Mouse (Mus musculus) spleen, postnatal 14 days (tissue): Measurements from ENCODE around the gene Sec22a.

Experiments used
- DNase-seq, 2 experiments: peaks; one replicate each; pipeline ENCODE4 v3.0.0; 2021 to 2022; ENCODE audit warnings: low spot score in 2 of 2

Gene Sec22a

GRCm38 (mm10) chr16:35363150-35364062 lies at the start of gene Sec22a:
TSS of gene Sec22a (minus strand) at chr16:35363918.
- DNase-seq: peak; percentile 78 to 80

GRCm38 (mm10) chr16:35406706-35407105 lies 43.0 kb upstream of the Sec22a start:
- DNase-seq: no peak

GRCm38 (mm10) chr16:35406166-35406565 lies 42.4 kb upstream of the Sec22a start:
- no peak for DNase-seq

- DNase-seq: no peak
Observed at GRCm38 (mm10) chr16:35405348-35406080, 41.8 kb upstream of the Sec22a start.

GRCm38 (mm10) chr16:35404864-35405263 lies 41.1 kb upstream of the Sec22a start:
- DNase-seq: no peak

GRCm38 (mm10) chr16:35403891-35404290 lies 40.2 kb upstream of the Sec22a start:
- no peak for DNase-seq

- no peak for DNase-seq
Observed at GRCm38 (mm10) chr16:35403356-35403755, 39.6 kb upstream of the Sec22a start.

GRCm38 (mm10) chr16:35392813-35393212 lies 29.1 kb upstream of the Sec22a start:
- no peak for DNase-seq

GRCm38 (mm10) chr16:35385654-35386053 lies 21.9 kb upstream of the Sec22a start:
- DNase-seq: no peak

- no peak for DNase-seq
Observed at GRCm38 (mm10) chr16:35380048-35380447, 16.3 kb upstream of the Sec22a start.

GRCm38 (mm10) chr16:35379344-35379743 lies 15.6 kb upstream of the Sec22a start:
- no peak for DNase-seq

GRCm38 (mm10) chr16:35364063-35364428 lies 328 bp upstream of the Sec22a start:
- DNase-seq: no peak

- no peak for DNase-seq
Observed at GRCm38 (mm10) chr16:35362221-35362620, 1.5 kb downstream of the Sec22a start.

GRCm38 (mm10) chr16:35360593-35360992 lies 3.1 kb downstream of the Sec22a start:
- peak; percentile 14 to 52 for DNase-seq

GRCm38 (mm10) chr16:35357449-35357848 lies 6.3 kb downstream of the Sec22a start:
- no peak for DNase-seq

GRCm38 (mm10) chr16:35330451-35330850 lies 33.3 kb downstream of the Sec22a start:
- DNase-seq: no peak

GRCm38 (mm10) chr16:35319773-35320172 lies 43.9 kb downstream of the Sec22a start:
- DNase-seq: no peak

- no peak for DNase-seq
Observed at GRCm38 (mm10) chr16:35319335-35319734, 44.4 kb downstream of the Sec22a start.

GRCm38 (mm10) chr16:35318397-35318796 lies 45.3 kb downstream of the Sec22a start:
- no peak for DNase-seq

- no peak for DNase-seq
Observed at GRCm38 (mm10) chr16:35317460-35317859, 46.3 kb downstream of the Sec22a start.

- DNase-seq: no peak
Observed at GRCm38 (mm10) chr16:35316856-35317264, 46.9 kb downstream of the Sec22a start.

GRCm38 (mm10) chr16:35315496-35315895 lies 48.2 kb downstream of the Sec22a start:
- DNase-seq: no peak

GRCm38 (mm10) chr16:35311586-35311985 lies 52.1 kb downstream of the Sec22a start:
- DNase-seq: no peak
